Mouse (Mus musculus) MEL-GATA-1-ER (cell line): Measurements from ENCODE around the gene Atp6v1b1.

ENCODE experiments used
- DNase-seq: peaks from one replicate; pipeline ENCODE4 v3.0.0-alpha.2; 2012; ENCODE audit warnings: low read depth; ENCODE audit errors: extremely low read depth

Gene Atp6v1b1

GRCm38 (mm10) chr6:83715461-83716196 is 27.2 kb upstream of the Atp6v1b1 start:
- no peak for DNase-seq

GRCm38 (mm10) chr6:83717026-83717425 is 25.8 kb upstream of the Atp6v1b1 start:
- DNase-seq = no peak

GRCm38 (mm10) chr6:83722526-83722925 is 20.3 kb upstream of the Atp6v1b1 start:
- no peak for DNase-seq

- peak; percentile 37 for DNase-seq
Observed at GRCm38 (mm10) chr6:83727178-83727577, 15.6 kb upstream of the Atp6v1b1 start.

- peak; percentile 26 for DNase-seq
Observed at GRCm38 (mm10) chr6:83728488-83728887, 14.3 kb upstream of the Atp6v1b1 start.

- DNase-seq = no peak
Observed at GRCm38 (mm10) chr6:83729350-83729970, 13.3 kb upstream of the Atp6v1b1 start.

- DNase-seq = peak; percentile 28
Observed at GRCm38 (mm10) chr6:83731128-83731527, 11.7 kb upstream of the Atp6v1b1 start.

- no peak for DNase-seq
Observed at GRCm38 (mm10) chr6:83737311-83737710, 5.5 kb upstream of the Atp6v1b1 start.

- no peak for DNase-seq
Observed at GRCm38 (mm10) chr6:83738596-83738995, 4.2 kb upstream of the Atp6v1b1 start.

GRCm38 (mm10) chr6:83743212-83743611 is 422 bp downstream of the Atp6v1b1 start:
- no peak for DNase-seq

GRCm38 (mm10) chr6:83744126-83744525 is 1.3 kb downstream of the Atp6v1b1 start:
- no peak for DNase-seq

GRCm38 (mm10) chr6:83744557-83744956 is 1.8 kb downstream of the Atp6v1b1 start:
- no peak for DNase-seq

- no peak for DNase-seq
Observed at GRCm38 (mm10) chr6:83745466-83745865, 2.7 kb downstream of the Atp6v1b1 start.

- DNase-seq = no peak
Observed at GRCm38 (mm10) chr6:83749286-83749685, 6.5 kb downstream of the Atp6v1b1 start.

- DNase-seq = peak; percentile 30
Observed at GRCm38 (mm10) chr6:83750171-83750684, 7.4 kb downstream of the Atp6v1b1 start.

GRCm38 (mm10) chr6:83756051-83756450 is 13.3 kb downstream of the Atp6v1b1 start:
- DNase-seq = no peak

GRCm38 (mm10) chr6:83762344-83762743 is 19.6 kb downstream of the Atp6v1b1 start, which contains the start of gene Ankrd53:
TSS of gene Ankrd53 (plus strand) at chr6:83762644.
- no peak for DNase-seq

- no peak for DNase-seq
Observed at GRCm38 (mm10) chr6:83762880-83763431, 20.2 kb downstream of the Atp6v1b1 start.

- no peak for DNase-seq
Observed at GRCm38 (mm10) chr6:83766982-83767381, 24.2 kb downstream of the Atp6v1b1 start.

GRCm38 (mm10) chr6:83768485-83768884 is 25.7 kb downstream of the Atp6v1b1 start:
- DNase-seq = no peak

- peak; percentile 21 for DNase-seq
Observed at GRCm38 (mm10) chr6:83774126-83774525, 31.3 kb downstream of the Atp6v1b1 start.
